Mouse (Mus musculus) bone marrow macrophage, adult 2 months (primary cell): ENCODE data around the gene Hspb9.

Experiments
- CTCF ChIP-seq: IDR thresholded peaks from 2 replicates; pipeline ENCODE4 v1.5.1; 2012; ENCODE audit warnings: low read depth, mild to moderate bottlenecking, low read length, moderate library complexity
- POLR2A ChIP-seq: IDR thresholded peaks from 2 replicates; pipeline ENCODE4 v1.6.1; 2012; ENCODE audit warnings: mild to moderate bottlenecking, low read depth, low read length, borderline replicate concordance

DNA sequence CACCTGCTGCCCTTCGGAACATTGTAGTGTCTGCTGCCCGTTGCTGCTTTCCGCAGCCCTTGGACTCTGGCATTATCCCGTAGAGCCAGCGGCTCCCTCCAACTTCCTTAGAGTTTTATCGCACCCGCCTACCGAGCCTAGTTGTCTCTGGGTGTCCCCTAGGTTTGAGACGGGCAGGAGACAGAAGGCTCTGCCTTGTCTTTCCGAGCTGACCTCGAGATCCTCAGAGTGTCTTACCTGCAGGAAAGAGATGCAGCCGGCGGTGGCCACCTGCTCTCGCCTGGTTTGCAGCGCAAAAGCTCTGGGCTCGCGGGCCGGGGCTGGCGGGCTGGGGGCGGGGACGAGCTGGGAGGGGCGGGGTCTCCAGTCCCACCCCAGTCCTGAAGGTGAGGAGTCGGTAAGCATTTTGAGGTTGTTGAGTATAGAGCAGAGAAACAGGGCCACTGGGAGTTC is 21.5 kb upstream of the Hspb9 start, which contains the start of gene Zfp385c:
- TF ChIP-seq CTCF (no peak), POLR2A (no peak)
